Mouse (Mus musculus): ENCODE measurements at regions not wholly inside any gene's neighbourhood (a gene's known extent, or its start where the extent isn't known, plus 50 kb on each side); places are given as distances from the start of the nearest gene placed in this dataset.

DNA sequence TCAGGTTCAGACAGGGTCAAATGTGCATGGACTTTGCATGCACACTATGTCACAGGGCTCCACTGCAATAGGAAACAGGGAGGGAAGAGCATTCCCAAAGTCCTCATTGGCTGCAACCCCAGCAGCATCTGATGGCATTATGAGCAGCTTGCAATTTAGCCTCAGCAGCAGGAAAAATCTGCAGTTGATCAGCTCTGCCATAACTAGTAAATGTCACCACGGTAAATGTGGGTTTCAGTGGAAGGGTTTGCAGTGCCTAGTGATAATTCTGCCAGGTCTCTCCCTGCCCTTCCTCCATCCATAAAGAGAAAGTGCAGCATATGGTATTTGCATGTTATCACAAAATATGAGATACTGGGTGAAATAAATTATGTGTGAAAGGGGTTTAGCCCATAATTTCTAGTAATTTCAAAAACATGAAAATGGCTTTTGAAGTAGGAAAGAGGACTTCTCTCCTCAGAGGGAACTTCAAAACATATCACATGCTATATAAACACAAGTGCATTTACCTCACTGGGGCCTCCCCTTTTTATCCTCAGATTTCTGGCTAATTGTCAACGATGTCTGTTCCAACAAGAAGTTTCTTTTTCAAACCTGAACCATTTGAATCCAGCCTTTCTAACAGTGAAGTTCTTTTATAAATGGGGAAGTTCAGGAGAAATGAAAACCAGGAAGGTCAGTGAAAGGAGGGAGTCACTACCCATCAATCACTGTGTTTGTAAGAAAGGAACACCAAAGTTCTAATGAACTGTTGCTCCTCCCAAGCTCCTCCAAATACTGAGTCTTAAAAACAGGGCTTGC lies 303.5 kb downstream of the Meis1 start:
- DNase-seq, result peak; percentile 28

DNA sequence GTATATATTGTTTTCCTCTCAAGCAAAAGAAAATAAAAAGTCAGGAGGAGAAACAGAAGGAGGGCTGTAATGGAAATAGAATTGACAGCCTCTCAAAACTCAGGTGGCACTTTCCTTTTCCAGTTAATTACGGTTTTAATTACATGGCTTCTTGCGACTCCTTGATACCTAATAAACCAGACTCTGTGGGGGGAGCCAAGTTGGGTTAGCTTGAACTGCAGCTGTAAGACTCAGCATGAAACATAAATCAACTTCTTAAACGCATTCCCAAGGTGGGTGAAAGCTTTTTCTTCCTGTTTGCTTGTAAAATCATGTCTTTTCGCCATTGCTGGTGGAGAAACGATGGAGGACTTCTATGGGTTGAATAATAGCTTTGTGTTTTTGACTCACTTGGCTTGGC lies 304.4 kb downstream of the Meis1 start:
- peak; percentile 7 for DNase-seq

DNA sequence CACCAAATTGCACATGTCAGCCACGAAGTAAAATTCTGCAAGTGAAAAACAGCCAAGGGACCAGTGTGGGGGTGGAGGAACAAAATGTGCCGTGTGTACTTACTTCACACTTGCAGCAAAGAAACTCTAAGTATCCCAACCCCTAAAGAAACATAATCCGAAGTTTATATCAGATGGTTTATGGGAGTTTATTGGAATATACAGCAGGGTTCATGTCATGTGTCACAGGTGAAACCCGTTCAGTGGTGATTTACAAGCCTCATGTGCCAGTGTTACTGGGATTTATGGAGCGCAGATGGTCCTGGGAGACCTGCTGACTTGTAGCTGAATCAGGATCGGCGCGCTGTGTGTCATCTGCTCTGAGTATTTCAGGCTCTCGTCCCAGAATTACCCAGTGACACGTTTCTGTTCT lies 306.1 kb downstream of the Meis1 start:
- peak; percentile 82 for DNase-seq

DNA sequence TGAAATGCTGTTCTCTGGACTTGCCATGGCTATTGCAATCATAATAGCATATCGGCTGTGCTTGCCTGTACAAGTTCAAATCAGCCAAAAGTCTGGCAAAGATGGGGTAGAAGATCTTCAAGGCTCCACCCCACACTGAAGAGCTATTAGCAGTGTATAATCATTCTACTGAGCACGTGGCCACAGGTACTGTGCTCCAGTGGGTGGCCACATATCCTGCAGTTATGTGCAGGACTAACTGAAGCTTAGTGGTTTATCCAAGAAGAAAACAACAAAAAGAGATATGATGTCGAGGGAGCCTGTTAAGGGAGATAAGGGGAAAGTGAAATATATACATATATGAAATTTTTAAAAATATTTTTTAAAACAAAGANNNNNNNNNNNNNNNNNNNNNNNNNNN lies 309.2 kb downstream of the Meis1 start:
- DNase-seq, result no peak

DNA sequence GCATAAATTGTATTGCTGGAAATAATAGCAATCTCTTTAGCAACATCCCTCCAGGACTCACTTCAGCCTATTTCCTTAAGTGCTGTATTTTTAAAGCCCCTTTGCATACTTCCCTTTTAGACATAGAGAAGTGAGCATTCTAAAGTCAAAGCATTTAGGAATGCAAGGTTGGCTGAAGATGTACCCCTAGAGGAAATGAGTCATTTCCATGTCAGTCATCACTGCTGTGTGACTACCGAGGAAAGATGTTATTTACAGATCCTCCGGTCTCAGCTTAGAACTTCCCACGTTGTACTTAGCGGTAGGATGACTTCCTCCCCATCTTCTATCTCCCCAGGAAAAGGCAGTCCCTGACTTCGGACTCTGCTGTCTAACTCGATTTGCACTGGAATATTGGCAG lies 337.2 kb downstream of the Meis1 start:
- DNase-seq, result no peak

DNA sequence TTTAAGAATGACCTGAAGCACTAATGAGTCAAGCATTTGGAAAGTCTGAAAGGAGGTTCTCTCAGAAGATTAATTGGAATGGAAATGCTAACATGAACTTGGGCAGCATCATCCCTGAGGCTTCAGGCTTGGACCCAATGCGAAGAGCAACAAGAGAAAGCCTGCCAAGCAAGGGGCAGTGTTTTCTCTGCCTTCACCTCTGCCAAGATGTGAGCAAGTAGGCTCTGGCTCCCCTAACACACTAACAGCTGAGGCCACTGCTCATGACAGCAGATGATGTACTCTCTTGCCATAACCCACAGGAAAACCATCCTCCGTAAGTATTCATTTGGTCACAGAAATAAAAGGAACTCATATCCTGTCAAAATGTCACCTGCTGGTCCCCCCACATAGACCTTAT lies 341.9 kb downstream of the Meis1 start:
- no peak for DNase-seq

DNA sequence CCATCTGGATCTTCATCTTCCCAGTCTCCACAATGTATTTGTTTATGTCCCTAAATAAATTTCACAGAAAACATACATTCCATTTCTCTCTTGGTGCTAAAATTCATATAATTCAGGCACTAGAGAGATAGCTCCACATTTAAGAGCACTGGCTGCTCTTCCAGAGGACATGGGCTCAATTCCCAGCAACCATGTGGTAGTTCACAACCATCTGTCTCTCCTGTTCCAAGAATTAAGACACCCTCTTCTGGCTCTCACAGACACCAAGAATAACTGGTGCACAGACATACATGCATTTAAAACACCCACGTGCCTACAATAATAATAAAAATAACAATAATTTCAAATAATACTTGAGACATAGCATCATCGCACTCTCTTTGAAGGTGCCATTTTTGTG lies 347.8 kb downstream of the Meis1 start:
- DNase-seq, result no peak

DNA sequence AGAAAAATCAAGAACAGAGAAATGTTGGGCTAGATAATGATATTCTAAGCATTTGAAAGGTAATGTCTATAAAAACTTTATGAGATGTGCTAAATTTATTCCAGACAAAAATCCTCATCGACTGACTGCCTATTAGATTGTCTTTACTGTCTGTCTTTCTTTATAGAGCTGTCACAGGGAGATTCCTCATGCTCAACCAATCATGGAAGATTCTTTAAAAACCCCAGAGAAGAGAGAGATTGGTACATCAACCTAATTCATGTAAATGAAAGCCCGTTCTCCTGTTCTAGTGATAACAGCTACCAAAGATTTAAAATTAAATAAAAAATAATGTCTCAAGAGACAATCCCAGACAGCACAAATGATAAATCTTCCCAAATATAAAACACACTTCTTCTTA lies 349.5 kb downstream of the Meis1 start:
- DNase-seq, result no peak

DNA sequence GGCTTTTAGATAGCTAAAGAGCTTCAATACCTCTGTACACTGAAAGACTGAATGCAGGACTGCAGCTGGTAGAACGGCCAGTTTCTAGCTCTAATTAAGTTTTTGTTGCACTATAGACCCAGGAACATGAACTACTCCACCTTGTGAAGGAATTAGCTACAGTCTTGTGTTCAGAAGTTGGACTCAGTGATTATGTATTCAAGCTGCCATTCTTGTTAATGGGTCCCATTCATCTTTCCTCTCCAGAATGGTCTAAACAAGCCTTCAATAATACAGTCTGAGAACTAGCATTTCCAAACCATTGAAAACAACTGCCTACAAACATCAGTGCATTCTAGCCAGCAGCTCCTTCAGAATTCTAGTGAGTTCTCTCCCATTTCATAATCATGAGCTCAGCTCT lies 362.4 kb downstream of the Meis1 start:
- no peak for DNase-seq

DNA sequence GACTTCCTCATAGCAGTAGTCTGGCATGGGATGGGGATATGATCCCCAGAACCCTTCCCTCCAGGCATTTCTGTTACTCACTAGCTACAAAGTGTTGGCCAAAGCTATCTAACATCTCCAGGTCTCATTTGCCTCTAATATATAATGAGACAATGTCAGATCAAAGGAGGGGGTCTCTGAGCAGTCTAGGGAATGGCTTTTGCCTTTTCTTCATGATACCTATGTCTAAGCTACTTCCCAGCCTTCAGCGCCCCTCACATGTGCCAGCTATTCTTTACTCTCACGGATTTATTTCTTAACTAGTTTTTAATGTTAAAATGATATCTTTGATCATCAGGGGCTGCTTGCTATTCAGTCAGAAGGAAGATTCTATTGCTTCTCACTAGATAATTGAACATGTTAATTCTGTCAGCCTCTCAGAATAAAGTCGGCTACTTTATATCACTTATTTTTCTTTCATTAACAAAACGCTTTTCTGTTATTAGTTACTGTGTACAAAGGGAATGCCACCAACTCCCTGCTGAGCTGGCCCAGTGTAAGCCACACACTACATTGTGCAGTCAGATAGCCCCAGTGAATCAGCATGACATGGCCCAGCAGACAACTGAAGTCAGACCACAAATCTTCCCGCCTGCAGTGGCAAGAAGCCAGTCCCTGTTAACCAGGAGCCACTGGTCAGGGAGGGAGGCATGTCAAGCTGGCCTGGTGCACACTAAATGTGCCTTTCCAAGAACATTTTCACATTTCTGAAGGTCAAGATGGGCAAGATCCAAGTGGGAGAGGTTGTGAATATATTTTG lies 386.6 kb downstream of the Meis1 start:
- DNase-seq, result no peak

DNA sequence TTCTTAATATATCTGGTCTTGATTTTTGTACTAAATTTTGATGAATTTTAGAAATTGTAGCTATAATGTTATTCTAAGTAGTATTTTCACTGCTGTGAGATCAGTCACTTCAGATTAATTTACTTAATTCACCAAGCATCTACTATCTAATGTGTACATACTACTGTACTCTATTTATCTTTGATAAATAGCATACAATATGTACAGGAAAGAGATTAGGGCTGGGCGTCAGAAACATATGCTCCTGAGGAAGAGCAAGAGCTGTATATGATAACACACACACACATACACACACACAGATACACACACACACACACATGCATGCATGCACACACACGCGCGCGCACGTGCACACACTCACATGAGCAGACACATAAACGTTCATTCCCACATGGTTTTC lies 387.2 kb downstream of the Meis1 start:
- no peak for DNase-seq

DNA sequence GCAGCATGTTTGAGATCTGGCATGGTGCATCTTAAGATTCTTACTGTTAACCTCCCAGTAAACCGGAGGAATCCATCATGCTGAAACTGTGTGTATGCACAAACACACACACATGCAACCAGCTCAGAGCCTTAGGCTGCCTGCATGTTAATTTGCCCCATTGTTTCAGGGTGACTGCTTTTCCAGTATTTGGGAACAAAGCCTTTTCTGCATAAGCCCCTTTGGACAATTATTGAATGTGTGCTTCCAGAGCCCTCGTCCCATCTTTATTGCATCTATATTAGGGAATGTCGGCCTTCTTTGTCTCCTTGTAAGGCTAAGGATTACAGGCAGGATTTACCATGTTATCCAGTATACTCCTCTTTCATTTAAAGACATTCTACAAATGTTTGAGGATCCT lies 397.0 kb downstream of the Meis1 start:
- DNase-seq, result no peak

DNA sequence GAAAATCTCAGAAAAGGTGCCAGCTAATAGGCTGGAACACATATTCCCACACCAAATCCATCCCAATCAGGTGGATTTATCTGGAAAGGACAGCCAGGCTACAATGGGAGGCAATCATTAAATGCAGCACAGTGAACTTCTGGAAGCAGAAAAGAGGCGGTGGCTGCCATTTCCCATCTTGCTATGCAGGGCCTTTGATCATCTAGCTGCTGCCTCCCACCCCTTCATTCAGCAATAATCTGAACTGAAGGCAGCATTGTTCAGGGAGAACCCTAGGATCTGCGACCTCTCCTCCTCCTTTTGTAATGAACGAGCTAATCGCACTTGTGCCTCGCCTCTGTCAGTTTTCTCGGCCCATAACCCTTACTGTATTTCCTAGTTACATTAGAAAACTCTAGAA lies 413.9 kb downstream of the Meis1 start:
- no peak for DNase-seq

DNA sequence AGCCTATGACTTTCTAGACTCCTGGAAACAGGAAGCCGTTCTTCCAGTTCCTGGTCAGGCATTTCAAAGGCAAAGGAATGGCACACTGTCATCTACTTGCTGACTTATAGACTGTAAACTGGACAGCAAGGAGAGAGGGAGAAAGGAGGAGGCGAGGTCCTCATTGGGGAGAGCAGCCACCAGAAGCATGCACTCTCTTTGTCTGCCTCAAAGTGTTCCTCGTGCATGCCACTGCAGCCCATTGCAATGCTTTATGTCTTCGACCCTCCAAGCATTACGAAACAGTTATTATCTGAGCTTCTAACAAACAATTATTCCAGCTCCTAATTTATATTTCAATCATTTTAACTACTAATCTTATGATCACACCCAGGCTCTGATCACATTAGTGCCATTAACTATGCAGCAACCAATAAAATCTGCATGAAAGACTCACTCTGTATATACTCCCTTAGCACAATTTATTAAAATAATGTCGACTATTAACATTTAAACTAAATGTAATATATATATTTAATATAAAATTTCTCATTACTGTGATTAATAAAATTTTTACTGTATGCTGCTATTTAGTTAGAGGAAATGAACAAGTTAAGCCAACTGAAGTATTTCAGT lies 417.1 kb downstream of the Meis1 start:
- no peak for DNase-seq

DNA sequence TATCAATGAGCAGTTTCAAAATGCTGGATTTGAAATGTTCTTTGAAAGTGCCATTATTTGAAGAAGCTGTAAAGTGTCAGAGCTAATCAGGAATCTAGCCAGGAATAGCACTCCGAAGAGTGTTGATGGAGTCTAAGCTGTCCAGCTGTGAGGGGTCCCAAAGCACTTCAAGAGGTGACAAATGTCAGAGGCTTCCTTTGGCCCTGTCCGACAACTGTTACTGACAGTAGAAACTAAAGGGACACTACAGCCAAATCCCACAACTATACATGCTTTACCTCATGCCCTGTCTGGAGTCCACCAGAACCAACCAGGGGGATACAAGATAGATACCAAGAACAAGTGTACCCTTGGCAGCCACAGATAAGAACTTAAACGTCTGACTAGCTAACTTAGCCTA lies 420.4 kb downstream of the Meis1 start:
- no peak for DNase-seq

DNA sequence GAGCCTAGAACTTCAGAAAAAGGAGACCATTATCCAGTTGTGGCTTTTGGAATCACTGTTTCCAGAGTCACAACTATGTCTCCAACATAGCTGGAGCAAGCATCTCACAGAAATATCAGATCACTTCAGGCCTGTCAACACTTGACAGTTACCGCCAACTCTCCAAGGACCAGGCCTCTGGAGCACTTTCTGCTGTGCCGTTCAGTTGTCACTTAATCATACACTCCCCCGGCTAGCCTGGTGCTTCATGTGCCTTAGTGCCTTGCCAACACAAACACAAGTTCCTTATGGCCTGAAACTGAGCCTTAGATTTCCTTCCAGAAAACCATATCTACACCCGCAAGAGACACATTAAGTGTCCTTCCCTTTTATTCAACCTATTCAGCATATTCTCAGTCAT lies 421.8 kb downstream of the Meis1 start:
- DNase-seq, result no peak

DNA sequence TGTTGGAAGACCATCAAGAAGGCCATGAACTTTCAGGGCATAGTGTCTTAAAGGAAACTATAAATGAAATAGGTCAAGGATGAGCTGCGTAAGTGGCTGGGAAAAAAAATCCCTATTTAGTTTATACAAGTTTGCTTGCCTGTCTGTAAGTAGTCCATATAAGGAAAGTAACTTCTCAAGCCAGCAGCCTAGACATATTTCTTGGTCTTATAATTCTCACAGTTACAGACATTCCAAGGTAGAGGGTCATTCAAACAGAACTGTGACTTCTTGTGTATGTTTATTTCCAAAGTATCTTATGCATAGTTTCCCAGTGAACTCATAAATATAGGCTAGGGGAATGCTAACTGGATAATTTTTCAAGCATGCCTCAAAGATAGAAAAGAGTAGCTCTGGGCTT lies 428.3 kb downstream of the Meis1 start:
- no peak for DNase-seq

DNA sequence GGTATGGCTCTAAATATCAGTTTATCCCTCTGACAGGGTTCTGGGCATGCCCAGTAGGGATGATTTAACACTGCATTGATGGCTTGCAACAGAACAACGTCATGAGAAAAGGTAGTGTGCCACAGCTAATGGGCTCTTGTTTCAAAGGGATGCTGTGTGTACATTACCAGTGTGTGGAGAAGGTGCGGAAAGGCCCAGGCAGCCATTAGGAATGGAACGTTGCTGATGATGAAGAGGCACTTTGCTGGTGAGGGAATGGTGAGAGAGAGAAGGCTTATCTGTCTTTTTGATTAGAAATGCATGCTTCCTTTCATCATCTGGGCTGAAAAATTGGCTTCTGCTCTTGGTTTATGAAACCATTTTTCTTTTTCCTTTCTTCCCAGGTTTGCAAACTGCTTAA lies 432.3 kb downstream of the Meis1 start:
- DNase-seq, result no peak

DNA sequence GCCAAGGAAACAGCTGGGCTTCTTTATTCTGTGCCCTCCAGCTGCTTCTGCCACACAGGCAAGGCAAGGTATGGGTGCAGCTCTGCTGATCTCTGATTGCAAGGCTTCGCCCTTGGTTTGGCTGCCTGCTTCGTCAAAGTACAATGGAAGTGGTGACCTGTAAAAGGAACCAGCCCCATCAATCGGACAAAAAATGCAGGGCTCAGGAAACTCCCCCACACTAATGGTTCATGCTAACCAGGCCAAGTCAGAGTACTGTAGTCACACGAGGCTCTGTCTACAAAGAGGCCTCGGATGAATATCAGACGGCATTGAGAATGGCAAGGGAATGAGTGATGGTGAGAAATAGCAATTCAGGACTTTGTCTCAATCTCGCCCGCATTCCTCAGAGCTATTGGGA lies 433.8 kb downstream of the Meis1 start:
- no peak for DNase-seq

DNA sequence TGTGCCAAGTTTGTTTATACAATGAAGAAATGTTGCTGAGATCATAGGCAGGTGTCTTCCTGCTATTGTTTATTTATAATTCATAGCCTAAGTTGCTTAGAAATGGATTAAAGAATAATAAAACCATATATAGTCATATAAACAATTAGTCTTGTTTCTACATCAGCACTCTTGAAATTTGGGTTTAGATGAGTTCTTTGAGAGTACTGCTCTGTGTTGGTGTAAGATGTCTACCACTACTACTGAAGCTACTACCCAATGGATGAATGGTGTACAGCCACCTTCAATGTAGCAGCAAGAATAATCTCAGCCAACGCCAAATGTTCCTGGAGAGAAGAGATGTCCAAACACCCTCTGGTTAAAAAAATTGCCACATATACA lies 436.0 kb downstream of the Meis1 start:
- no peak for DNase-seq

DNA sequence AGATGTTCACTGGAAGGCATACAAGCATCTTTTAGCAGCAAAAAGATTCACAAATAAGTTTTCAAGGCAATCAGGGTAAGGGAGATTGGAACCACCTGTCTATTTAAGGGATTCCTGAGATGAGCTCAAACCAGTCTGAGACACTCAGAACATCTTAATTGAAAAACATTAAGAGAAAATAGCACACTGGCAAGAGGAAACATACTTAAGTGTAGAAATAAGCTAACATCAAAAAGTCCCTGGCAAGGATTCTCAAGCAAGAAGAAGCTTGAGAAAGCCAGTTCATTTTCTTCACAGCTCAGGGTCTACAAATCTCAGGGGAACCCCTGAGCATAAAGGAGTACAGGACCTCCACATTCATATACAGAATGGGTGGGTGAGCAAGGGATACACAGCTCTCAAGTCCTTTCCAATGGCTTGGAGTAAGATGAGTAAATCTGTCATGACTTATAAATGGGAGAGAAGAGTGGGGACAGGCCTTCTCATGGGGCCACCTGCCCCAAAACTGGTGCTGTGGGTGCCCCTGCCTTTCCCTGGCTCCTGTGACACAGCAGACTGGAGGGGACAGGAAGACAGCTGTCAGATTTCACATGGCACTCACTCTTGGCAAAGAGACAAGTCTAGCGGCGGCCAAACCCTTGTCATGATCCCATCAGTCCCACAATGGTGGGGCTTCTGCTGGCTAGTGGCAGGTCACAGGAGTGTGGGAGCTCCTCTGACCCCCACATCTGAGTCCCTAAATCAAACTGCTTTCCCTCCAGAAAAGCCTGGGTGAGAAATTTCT lies 436.6 kb downstream of the Meis1 start:
- peak; percentile 39 for DNase-seq

DNA sequence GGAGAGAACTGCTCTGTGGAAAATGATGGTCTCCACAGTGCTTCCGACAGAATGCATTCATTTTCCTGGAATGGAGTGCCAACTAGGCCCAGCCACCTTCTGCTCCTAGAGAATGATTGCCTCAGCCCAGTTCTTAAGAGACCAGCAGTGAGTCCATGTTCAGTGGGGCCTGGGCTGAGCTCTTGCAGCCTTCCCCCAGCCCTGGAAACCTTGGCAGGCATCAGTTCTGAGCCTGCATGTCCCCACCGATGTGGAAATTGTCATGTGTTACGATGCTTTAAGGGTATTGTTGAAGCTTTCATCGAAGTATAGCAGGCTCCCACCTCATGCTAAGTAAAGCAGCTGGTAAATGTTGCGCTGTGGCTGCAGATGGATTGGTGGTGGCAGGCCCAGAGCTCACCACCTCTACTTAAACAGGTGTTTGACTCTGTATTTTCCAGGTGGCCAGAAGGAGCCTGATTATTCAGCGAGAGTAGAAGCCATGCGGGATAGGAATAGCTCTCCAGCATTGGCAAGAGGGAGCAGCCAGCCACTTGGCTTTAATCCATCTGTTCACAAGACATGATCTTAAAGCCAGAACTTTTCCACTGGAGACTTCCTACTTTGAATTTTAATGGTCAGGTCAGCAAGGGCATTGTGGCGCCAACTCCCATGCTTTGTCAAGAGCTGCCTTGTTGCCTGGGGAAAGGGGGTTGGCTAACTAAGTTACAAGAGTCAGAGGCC lies 437.5 kb downstream of the Meis1 start:
- DNase-seq, result peak; percentile 22

All from cerebellum, adult 8-10 months (tissue).